Mouse (Mus musculus): ENCODE measurements around the gene Nckap1l. TPM values are rescaled to one million over a fixed set of nuclear protein-coding genes. Genes with fewer than 3 reads are reported as not detected.

Nckap1l gene
- polyA plus RNA-seq, 1 experiment from 2014 or later: 1.2 TPM

Other genes starting within 250 kb of the Nckap1l start
- gene Cbx5, start 214.0 kb upstream of the Nckap1l start, polyA plus RNA-seq (2015; fragmentation: Nextera tagmentation; extraction: Ambion mirVana): 161 and 174 TPM in 2 replicates
- 1,312 and 1,385 TPM in 2 replicates for gene Hnrnpa1, start 213.4 kb upstream of the Nckap1l start, polyA plus RNA-seq (2015; fragmentation: Nextera tagmentation; extraction: Ambion mirVana)
- gene Nfe2, start 195.4 kb upstream of the Nckap1l start, polyA plus RNA-seq (2015; fragmentation: Nextera tagmentation; extraction: Ambion mirVana): 0.57 and 1.6 TPM in 2 replicates
- gene Copz1, start 181.1 kb upstream of the Nckap1l start, polyA plus RNA-seq (2015; fragmentation: Nextera tagmentation; extraction: Ambion mirVana): 219 and 232 TPM in 2 replicates
- 0.30 and 0.41 TPM in 2 replicates for gene Gpr84, start 143.2 kb upstream of the Nckap1l start, polyA plus RNA-seq (2015; fragmentation: Nextera tagmentation; extraction: Ambion mirVana)
- 11.3 and 12.0 TPM in 2 replicates for gene Zfp385a, start 113.7 kb upstream of the Nckap1l start, polyA plus RNA-seq (2015; fragmentation: Nextera tagmentation; extraction: Ambion mirVana)
- 7.7 and 8.0 TPM in 2 replicates for gene Itga5, start 87.0 kb upstream of the Nckap1l start, polyA plus RNA-seq (2015; fragmentation: Nextera tagmentation; extraction: Ambion mirVana)
- gene Gtsf1, start 23.3 kb upstream of the Nckap1l start, polyA plus RNA-seq (2015; fragmentation: Nextera tagmentation; extraction: Ambion mirVana): not detected in 2 replicates
- gene Gtsf2, start 5.3 kb upstream of the Nckap1l start, polyA plus RNA-seq (2015; fragmentation: Nextera tagmentation; extraction: Ambion mirVana): not detected in 2 replicates
- gene Pde1b, start 49.2 kb downstream of the Nckap1l start, polyA plus RNA-seq (2015; fragmentation: Nextera tagmentation; extraction: Ambion mirVana): 60.5 and 61.6 TPM in 2 replicates
- gene Ppp1r1a, start 84.2 kb downstream of the Nckap1l start, polyA plus RNA-seq (2015; fragmentation: Nextera tagmentation; extraction: Ambion mirVana): 82.3 and 85.8 TPM in 2 replicates
- not detected in 2 replicates for gene Glycam1, start 111.3 kb downstream of the Nckap1l start, polyA plus RNA-seq (2015; fragmentation: Nextera tagmentation; extraction: Ambion mirVana)

All from forebrain, embryonic 13.5 days (tissue).